Mouse (Mus musculus): Measurements from ENCODE around the gene Rgs7. TPM values are rescaled to one million over a fixed set of nuclear protein-coding genes. Genes with fewer than 3 reads are reported as not detected.

Rgs7 gene
- polyA plus RNA-seq, 1 experiment = not detected

DNA sequence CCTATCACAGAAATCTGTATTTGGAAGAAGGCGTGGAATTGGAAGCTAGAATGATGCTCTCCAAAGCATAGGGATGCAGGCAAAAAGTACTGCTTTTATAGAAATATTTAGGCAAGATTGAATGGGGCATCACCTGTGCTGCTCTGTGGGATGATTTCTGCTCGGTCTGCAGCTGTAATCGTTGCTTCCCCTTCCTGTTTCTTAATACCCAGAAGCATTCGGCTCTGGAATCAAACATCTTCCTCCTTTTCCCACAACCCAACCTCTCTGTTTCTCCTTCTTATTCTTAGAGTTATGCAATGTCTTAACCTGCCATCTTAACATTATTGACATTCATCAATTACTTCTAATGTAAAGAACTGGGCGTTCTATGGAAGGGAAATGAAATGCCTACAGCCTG, 19.2 kb downstream of the Rgs7 start:
- Histone ChIP-seq H3K4me1 (ENCODE audit: control insufficient read depth, insufficient read depth, low read length) (no peaks in the 10 kb centered on the region), H3K9ac (ENCODE audit: low read depth, poor library complexity, severe bottlenecking) (no peak overlapping the region), H3K27me3 (ENCODE audit: control insufficient read depth, insufficient read depth, low read length, poor library complexity, severe bottlenecking) (no peaks in the 10 kb centered on the region), H3K4me3 (ENCODE audit: low read depth, low read length) (no peak overlapping the region), H3K9me3 (replicated peaks; ENCODE audit: control insufficient read depth, insufficient read depth, low read length, poor library complexity, severe bottlenecking) (no peaks in the 10 kb centered on the region), H3K36me3 (ENCODE audit: control insufficient read depth, insufficient read depth, low read length, poor library complexity, severe bottlenecking) (no peaks in the 10 kb centered on the region), H3K27ac (ENCODE audit: insufficient read depth, low read length) (no peak overlapping the region)
- TF ChIP-seq CTCF (IDR thresholded peaks at IDR 0.05; ENCODE audit: low read depth, low read length) = no peak
- TF ChIP-seq EP300 (IDR thresholded peaks at IDR 0.05; ENCODE audit: insufficient read depth, low read depth, low read length) = no peak
- TF ChIP-seq POLR2A (IDR thresholded peaks at IDR 0.05; ENCODE audit: insufficient read depth, low read length) = no peak

DNA sequence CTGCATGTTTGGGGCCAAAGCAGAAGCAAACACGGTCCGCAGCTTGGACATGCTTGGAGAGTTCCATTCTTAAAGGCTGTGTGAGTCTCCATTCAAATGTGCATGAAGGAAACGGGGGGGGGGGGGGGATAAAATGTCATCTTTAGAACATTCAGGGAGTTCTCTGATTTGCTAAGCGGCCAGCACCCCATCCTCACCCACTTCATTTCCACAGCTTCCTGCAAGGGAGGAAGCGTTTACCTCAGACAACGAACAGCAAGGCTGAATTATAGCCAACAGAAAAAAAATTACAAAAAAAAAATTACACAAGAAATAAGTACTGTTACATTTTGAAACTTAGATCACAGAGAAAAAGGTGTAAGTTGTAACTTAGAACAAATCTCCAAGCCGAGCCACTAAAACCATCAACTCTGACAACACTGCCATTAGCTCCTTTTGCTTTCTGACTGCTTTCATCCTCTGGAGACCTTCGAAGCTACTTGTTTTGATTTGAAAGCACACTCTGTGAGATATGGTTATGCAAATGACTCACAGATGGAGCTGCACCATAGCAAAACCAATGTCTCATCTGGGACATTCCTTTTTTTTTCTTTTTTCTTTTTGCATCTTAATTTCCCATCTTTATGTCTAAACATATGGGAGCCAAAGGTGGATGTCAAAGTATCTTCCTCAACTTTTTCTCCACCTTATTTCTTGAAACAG, 23.1 kb downstream of the Rgs7 start:
- H3K27me3 ChIP-seq (ENCODE audit: control insufficient read depth, insufficient read depth, low read length, poor library complexity, severe bottlenecking) = no peaks in the 10 kb centered on the region
- H3K36me3 ChIP-seq (ENCODE audit: control insufficient read depth, insufficient read depth, low read length, poor library complexity, severe bottlenecking) = no peaks in the 10 kb centered on the region
- no peak overlapping the region for H3K9ac ChIP-seq (ENCODE audit: low read depth, poor library complexity, severe bottlenecking)
- no peaks in the 10 kb centered on the region for H3K4me1 ChIP-seq (ENCODE audit: control insufficient read depth, insufficient read depth, low read length)
- TF ChIP-seq CTCF (IDR thresholded peaks at IDR 0.05; ENCODE audit: low read depth, low read length) (no peak), POLR2A (IDR thresholded peaks at IDR 0.05; ENCODE audit: insufficient read depth, low read length) (no peak), EP300 (IDR thresholded peaks at IDR 0.05; ENCODE audit: insufficient read depth, low read depth, low read length) (no peak)
- no peaks in the 10 kb centered on the region for H3K9me3 ChIP-seq (replicated peaks; ENCODE audit: control insufficient read depth, insufficient read depth, low read length, poor library complexity, severe bottlenecking)
- H3K4me3 ChIP-seq (ENCODE audit: low read depth, low read length) = no peak overlapping the region
- no peak overlapping the region for H3K27ac ChIP-seq (ENCODE audit: insufficient read depth, low read length)

DNA sequence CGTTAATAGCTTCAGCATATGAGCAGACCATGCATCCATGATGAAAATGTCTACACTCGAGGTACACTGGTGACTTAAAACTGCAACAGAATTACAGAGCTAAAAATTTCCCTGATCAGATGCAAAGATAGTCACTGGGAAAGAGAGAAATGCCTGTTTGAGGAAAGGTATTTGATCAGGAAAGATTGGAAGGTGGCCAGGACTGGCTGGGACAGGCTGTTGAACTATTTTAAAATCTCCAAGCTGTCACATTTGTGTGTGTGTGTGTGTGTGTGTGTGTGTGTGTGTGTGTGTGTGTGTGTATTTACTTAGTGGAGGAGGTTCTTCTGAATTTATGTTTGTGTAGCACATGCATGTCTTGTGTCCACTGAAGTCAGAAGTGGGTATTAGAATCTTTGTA, 27.7 kb downstream of the Rgs7 start:
- H3K9ac ChIP-seq (ENCODE audit: low read depth, poor library complexity, severe bottlenecking) = no peak overlapping the region
- TF ChIP-seq EP300 (IDR thresholded peaks at IDR 0.05; ENCODE audit: insufficient read depth, low read depth, low read length) (no peak), CTCF (IDR thresholded peaks at IDR 0.05; ENCODE audit: low read depth, low read length) (no peak), POLR2A (IDR thresholded peaks at IDR 0.05; ENCODE audit: insufficient read depth, low read length) (no peak)
- no peaks in the 10 kb centered on the region for H3K9me3 ChIP-seq (replicated peaks; ENCODE audit: control insufficient read depth, insufficient read depth, low read length, poor library complexity, severe bottlenecking)

DNA sequence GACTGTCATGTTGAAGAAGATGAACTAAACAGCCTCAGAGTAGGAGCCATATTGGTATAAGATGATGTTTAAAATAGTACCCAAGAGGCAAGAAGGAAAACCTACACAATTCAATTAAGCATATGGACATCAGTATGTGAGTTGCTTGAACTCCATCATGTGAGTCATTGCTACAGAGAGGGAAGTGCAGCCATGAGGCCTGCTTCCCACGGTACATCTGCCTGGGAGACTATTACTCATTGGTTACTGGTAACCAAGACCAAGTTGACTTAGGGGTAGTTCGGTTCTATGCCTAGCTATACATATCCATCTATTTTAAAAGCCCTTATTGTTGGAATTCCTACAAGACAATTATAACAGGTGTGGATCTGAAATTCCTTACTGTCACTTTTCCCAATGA, 29.9 kb downstream of the Rgs7 start:
- TF ChIP-seq EP300 (IDR thresholded peaks at IDR 0.05; ENCODE audit: insufficient read depth, low read depth, low read length) (no peak), POLR2A (IDR thresholded peaks at IDR 0.05; ENCODE audit: insufficient read depth, low read length) (no peak), CTCF (IDR thresholded peaks at IDR 0.05; ENCODE audit: low read depth, low read length) (no peak)

More for the DNA sequence above, 27.7 kb downstream of the Rgs7 start:
- Histone ChIP-seq H3K4me1 (ENCODE audit: control insufficient read depth, insufficient read depth, low read length) (no peaks in the 10 kb centered on the region), H3K27me3 (ENCODE audit: control insufficient read depth, insufficient read depth, low read length, poor library complexity, severe bottlenecking) (no peaks in the 10 kb centered on the region), H3K27ac (ENCODE audit: insufficient read depth, low read length) (no peak overlapping the region), H3K4me3 (ENCODE audit: low read depth, low read length) (no peak overlapping the region), H3K36me3 (ENCODE audit: control insufficient read depth, insufficient read depth, low read length, poor library complexity, severe bottlenecking) (no peaks in the 10 kb centered on the region)

DNA sequence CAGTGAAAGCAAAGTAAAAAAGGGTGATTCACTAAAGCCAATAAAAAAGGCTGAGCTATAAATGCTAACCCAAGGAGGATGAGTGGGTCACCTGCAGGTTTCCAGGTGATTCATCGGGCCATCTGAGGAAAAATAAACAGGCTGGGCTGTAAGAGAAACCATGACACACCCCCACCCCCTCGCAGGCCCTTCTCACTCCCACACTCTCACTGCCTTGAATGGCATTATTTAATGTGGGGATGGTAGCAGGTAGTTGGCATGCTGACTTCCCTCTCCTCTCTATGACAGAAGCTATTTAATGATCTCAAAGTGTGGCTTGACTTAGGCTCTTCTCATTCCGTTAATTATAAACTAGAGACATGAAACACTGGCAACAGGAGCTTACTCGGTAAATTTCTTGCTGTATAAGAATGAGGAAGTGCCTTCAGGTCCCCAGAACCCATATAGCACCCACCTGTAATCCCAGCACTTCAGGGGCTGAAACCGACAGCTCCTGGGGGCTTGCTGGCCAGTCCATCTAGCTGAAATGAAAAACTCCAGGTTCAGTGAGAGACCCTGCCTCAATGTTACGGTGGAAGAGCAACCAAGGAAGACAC, 38.2 kb downstream of the Rgs7 start:
- no peak overlapping the region for H3K9ac ChIP-seq (ENCODE audit: low read depth, poor library complexity, severe bottlenecking)
- no peaks in the 10 kb centered on the region for H3K4me1 ChIP-seq (ENCODE audit: control insufficient read depth, insufficient read depth, low read length)
- no peaks in the 10 kb centered on the region for H3K36me3 ChIP-seq (ENCODE audit: control insufficient read depth, insufficient read depth, low read length, poor library complexity, severe bottlenecking)
- no peaks in the 10 kb centered on the region for H3K27me3 ChIP-seq (ENCODE audit: control insufficient read depth, insufficient read depth, low read length, poor library complexity, severe bottlenecking)
- H3K4me3 ChIP-seq (ENCODE audit: low read depth, low read length) = no peak overlapping the region
- no peak for TF ChIP-seq CTCF (IDR thresholded peaks at IDR 0.05; ENCODE audit: low read depth, low read length)
- TF ChIP-seq EP300 (IDR thresholded peaks at IDR 0.05; ENCODE audit: insufficient read depth, low read depth, low read length) = no peak
- no peak for TF ChIP-seq POLR2A (IDR thresholded peaks at IDR 0.05; ENCODE audit: insufficient read depth, low read length)
- no peak overlapping the region for H3K27ac ChIP-seq (ENCODE audit: insufficient read depth, low read length)
- peaks cover 3% of the 10 kb centered on the region; the same call in 1 of the 2 replicates for H3K9me3 ChIP-seq (replicated peaks; ENCODE audit: control insufficient read depth, insufficient read depth, low read length, poor library complexity, severe bottlenecking)

More for the DNA sequence above, 29.9 kb downstream of the Rgs7 start:
- Histone ChIP-seq H3K9me3 (replicated peaks; ENCODE audit: control insufficient read depth, insufficient read depth, low read length, poor library complexity, severe bottlenecking) (no peaks in the 10 kb centered on the region), H3K27ac (ENCODE audit: insufficient read depth, low read length) (no peak overlapping the region), H3K4me1 (ENCODE audit: control insufficient read depth, insufficient read depth, low read length) (no peaks in the 10 kb centered on the region), H3K9ac (ENCODE audit: low read depth, poor library complexity, severe bottlenecking) (no peak overlapping the region), H3K36me3 (ENCODE audit: control insufficient read depth, insufficient read depth, low read length, poor library complexity, severe bottlenecking) (no peaks in the 10 kb centered on the region), H3K4me3 (ENCODE audit: low read depth, low read length) (no peak overlapping the region), H3K27me3 (ENCODE audit: control insufficient read depth, insufficient read depth, low read length, poor library complexity, severe bottlenecking) (no peaks in the 10 kb centered on the region)

DNA sequence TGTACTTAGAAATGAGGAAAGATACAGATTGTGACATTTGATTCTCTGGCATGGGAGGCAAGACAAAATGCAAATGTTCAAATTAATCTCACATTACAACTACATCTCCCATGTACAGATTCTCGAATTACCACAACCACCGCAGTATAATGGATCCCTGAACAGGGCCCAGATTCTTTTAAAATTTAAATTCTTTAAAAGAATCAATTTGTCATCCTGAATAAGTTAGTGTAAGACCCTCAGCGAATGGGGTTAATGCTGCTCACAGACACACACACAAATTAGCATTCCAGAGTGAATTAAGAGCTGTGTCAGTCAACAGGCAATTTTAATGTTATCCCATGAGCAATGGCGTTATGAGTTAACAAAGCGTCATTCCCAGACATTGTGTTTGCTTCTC, 44.3 kb downstream of the Rgs7 start:
- TF ChIP-seq POLR2A (IDR thresholded peaks at IDR 0.05; ENCODE audit: insufficient read depth, low read length) (no peak), EP300 (IDR thresholded peaks at IDR 0.05; ENCODE audit: insufficient read depth, low read depth, low read length) (no peak), CTCF (IDR thresholded peaks at IDR 0.05; ENCODE audit: low read depth, low read length) (no peak)
- H3K9me3 ChIP-seq (replicated peaks; ENCODE audit: control insufficient read depth, insufficient read depth, low read length, poor library complexity, severe bottlenecking) = peaks cover 4% of the 10 kb centered on the region; the same call in 1 of the 2 replicates
- no peak overlapping the region for H3K4me3 ChIP-seq (ENCODE audit: low read depth, low read length)
- H3K4me1 ChIP-seq (ENCODE audit: control insufficient read depth, insufficient read depth, low read length) = no peaks in the 10 kb centered on the region
- H3K9ac ChIP-seq (ENCODE audit: low read depth, poor library complexity, severe bottlenecking) = no peak overlapping the region
- H3K27me3 ChIP-seq (ENCODE audit: control insufficient read depth, insufficient read depth, low read length, poor library complexity, severe bottlenecking) = no peaks in the 10 kb centered on the region
- no peaks in the 10 kb centered on the region for H3K36me3 ChIP-seq (ENCODE audit: control insufficient read depth, insufficient read depth, low read length, poor library complexity, severe bottlenecking)
- no peak overlapping the region for H3K27ac ChIP-seq (ENCODE audit: insufficient read depth, low read length)
